Mouse (Mus musculus) liver, embryonic 14.5 days (tissue): ENCODE data around the gene Fbxl17. TPM values are rescaled to one million over a fixed set of nuclear protein-coding genes. Genes with fewer than 3 reads are reported as not detected.

Experiments
- ATAC-seq: fragments of 200-750 bp; cut with Nextera tagmentation; 2 replicates; pipeline ENCODE4 v1.8.0; 2017; ENCODE audit warnings: moderate number of reproducible peaks, mild to moderate bottlenecking, moderate library complexity; ENCODE audit not compliant: insufficient read depth
- DNase-seq, 3 experiments: peaks; one replicate each; pipeline ENCODE4 v3.0.0-alpha.2; 2012 to 2013; ENCODE audit warnings: low read depth in 3 of 3, low spot score in 3 of 3
- H3K27ac ChIP-seq: fragments of 300-500 bp; sonication (generic); 2 replicates; pipeline ENCODE4 v1.5.1; 2014; ENCODE audit warnings: moderate library complexity, mild to moderate bottlenecking, control low read depth, inconsistent platforms
- H3K27me3 ChIP-seq: fragments of 300-500 bp; sonication (generic); 2 replicates; pipeline ENCODE4 v1.6.1; 2014; ENCODE audit warnings: mild to moderate bottlenecking, low read length, moderate library complexity; ENCODE audit not compliant: control insufficient read depth, insufficient read depth
- H3K36me3 ChIP-seq: fragments of 300-500 bp; sonication (generic); replicated peaks from 2 replicates; pipeline ENCODE4 v1.6.1; 2014; ENCODE audit warnings: low read depth; ENCODE audit not compliant: control insufficient read depth, insufficient read depth
- H3K4me1 ChIP-seq, 2 experiments: fragments of 200-500 bp in 1 of 2; fragments of 300-500 bp in 1 of 2; sonication (generic) in 1 of 2; replicated peaks; 2 replicates each; pipeline ENCODE4 v1.6.1; 2012 to 2014; ENCODE audit warnings: antibody characterized with exemption in 1 of 2, inconsistent platforms in 1 of 2, low read length in 1 of 2; ENCODE audit not compliant: control insufficient read depth in 2 of 2, insufficient read depth in 2 of 2
- H3K4me2 ChIP-seq: fragments of 300-500 bp; sonication (generic); 2 replicates; pipeline ENCODE4 v1.6.1; 2014; ENCODE audit warnings: low read depth, mild to moderate bottlenecking, control low read depth, moderate library complexity
- H3K4me3 ChIP-seq, 2 experiments: fragments of 200-500 bp in 1 of 2; fragments of 300-500 bp in 1 of 2; sonication (generic) in 1 of 2; 2 replicates each; pipeline ENCODE4 v1.5.1; 2012 to 2014; ENCODE audit warnings: low read depth in 2 of 2, low read length in 2 of 2, mild to moderate bottlenecking in 2 of 2, control low read depth in 1 of 2, inconsistent platforms in 1 of 2, moderate library complexity in 1 of 2; ENCODE audit not compliant: insufficient read depth in 1 of 2
- H3K9ac ChIP-seq: fragments of 300-500 bp; sonication (generic); replicated peaks from 2 replicates; pipeline ENCODE4 v1.6.1; 2014; ENCODE audit warnings: mild to moderate bottlenecking, control low read depth, moderate library complexity
- H3K9me3 ChIP-seq: fragments of 300-500 bp; sonication (generic); 2 replicates; pipeline ENCODE4 v1.6.1; 2016; ENCODE audit warnings: low read length, mixed read lengths; ENCODE audit not compliant: control insufficient read depth
- CTCF ChIP-seq: IDR thresholded peaks from 2 replicates; pipeline ENCODE4 v1.5.1; 2016; ENCODE audit warnings: antibody characterized with exemption, low read depth, control low read depth
- EP300 ChIP-seq: IDR thresholded peaks from 2 replicates; pipeline ENCODE4 v1.6.1; 2016; ENCODE audit warnings: antibody characterized with exemption, low read depth
- WGBS: fragments of 180-500 bp; shearing (Covaris S2); extraction: QIAGEN DNeasy Blood & Tissue Kit; methylation state at CpG from one replicate; pipeline ENCODE4 v1.1.7; 2014; ENCODE audit not compliant: insufficient replicate concordance; 5-methylcytosine and 5-hydroxymethylcytosine counted together
- polyA plus RNA-seq, 2 experiments: library from polyadenylated mRNA; depleted of rRNA in 1 of 2; stranded (reverse) in 1 of 2; unstranded in 1 of 2; fragments of >200 nt; fragmentation: Nextera tagmentation in 1 of 2; extraction: Ambion mirVana in 1 of 2; gene quantifications; 2 replicates each; pipeline versions ENCODE4 v1.2.1 to v1.2.3; 2012 to 2014

The Fbxl17 gene
- polyA plus RNA-seq, 2 experiments = 1.9 TPM

- Histone ChIP-seq H3K4me2 (no peak overlapping the region), H3K27ac (no peak overlapping the region), H3K27me3 (no peaks in the 10 kb centered on the region), H3K4me1 (peaks cover 0 to 2% of the 10 kb centered on the region in 2 experiments; a peak in 1 of 4 replicates), H3K4me3 (no peak overlapping the region), H3K36me3 (no peaks in the 10 kb centered on the region), H3K9ac (no peak overlapping the region), H3K9me3 (no peaks in the 10 kb centered on the region)
- TF ChIP-seq EP300 (no peak), CTCF (no peak)
- ATAC-seq (no peak), DNase-seq (no peak)
- 52% methylated on average over 3 of the region's 3 CpGs for WGBS
These were observed 143.6 kb downstream of the Fbxl17 start for GRCm38 (mm10) chr17:63356202-63356601.

GRCm38 (mm10) chr17:63352634-63353195 lies 147.1 kb downstream of the Fbxl17 start:
- ATAC-seq (no peak), DNase-seq (no peak)
- 76% methylated on average over 6 of the region's 6 CpGs for WGBS
- Histone ChIP-seq H3K36me3 (no peaks in the 10 kb centered on the region), H3K4me2 (no peak overlapping the region), H3K4me1 (no peaks in the 10 kb centered on the region), H3K9ac (no peak overlapping the region), H3K9me3 (no peaks in the 10 kb centered on the region), H3K4me3 (no peak overlapping the region), H3K27me3 (no peaks in the 10 kb centered on the region), H3K27ac (no peak overlapping the region)
- no peak for TF ChIP-seq CTCF
- no peak for TF ChIP-seq EP300

- WGBS = 71% methylated on average over 2 of the region's 2 CpGs
- Histone ChIP-seq H3K27me3 (no peaks in the 10 kb centered on the region), H3K4me1 (no peaks in the 10 kb centered on the region), H3K9ac (no peak overlapping the region), H3K4me3 (no peak overlapping the region), H3K9me3 (no peaks in the 10 kb centered on the region), H3K36me3 (no peaks in the 10 kb centered on the region), H3K4me2 (no peak overlapping the region), H3K27ac (no peak overlapping the region)
- DNase-seq = no peak
- no peak for ATAC-seq
- TF ChIP-seq CTCF (no peak), EP300 (no peak)
These were observed 148.1 kb downstream of the Fbxl17 start for GRCm38 (mm10) chr17:63351682-63352081.

GRCm38 (mm10) chr17:63350876-63351509 lies 148.8 kb downstream of the Fbxl17 start:
- H3K4me2 ChIP-seq = no peak overlapping the region
- no peaks in the 10 kb centered on the region for H3K27me3 ChIP-seq
- 77% methylated on average over 4 of the region's 4 CpGs for WGBS
- DNase-seq (no peak), ATAC-seq (no peak)
- no peaks in the 10 kb centered on the region for H3K4me1 ChIP-seq
- no peaks in the 10 kb centered on the region for H3K36me3 ChIP-seq
- no peak overlapping the region for H3K27ac ChIP-seq
- H3K9me3 ChIP-seq = no peaks in the 10 kb centered on the region
- TF ChIP-seq CTCF = no peak
- TF ChIP-seq EP300 = no peak
- no peak overlapping the region for H3K4me3 ChIP-seq
- no peak overlapping the region for H3K9ac ChIP-seq

- no peak for ATAC-seq
These were observed 155.7 kb downstream of the Fbxl17 start for GRCm38 (mm10) chr17:63344101-63344500.

More at GRCm38 (mm10) chr17:63344101-63344500, 155.7 kb downstream of the Fbxl17 start:
- H3K36me3 ChIP-seq = no peaks in the 10 kb centered on the region
- 34% methylated on average over 5 of the region's 5 CpGs for WGBS
- no peaks in the 10 kb centered on the region for H3K27me3 ChIP-seq
- H3K9me3 ChIP-seq = no peaks in the 10 kb centered on the region
- DNase-seq = no peak
- H3K4me2 ChIP-seq = no peak overlapping the region
- no peak overlapping the region for H3K9ac ChIP-seq
- no peak overlapping the region for H3K27ac ChIP-seq
- no peak overlapping the region for H3K4me3 ChIP-seq
- TF ChIP-seq CTCF = no peak
- TF ChIP-seq EP300 = no peak
- peaks cover 0 to 2% of the 10 kb centered on the region in 2 experiments; a peak in 2 of 4 replicates for H3K4me1 ChIP-seq
